Mouse (Mus musculus) embryonic fibroblast, embryonic 13.5 days (primary cell): Measurements from ENCODE around the gene Gm6993.

Experiments
- CTCF ChIP-seq: IDR thresholded peaks from 2 replicates; pipeline ENCODE4 v1.5.1; 2011; ENCODE audit warnings: mild to moderate bottlenecking, control low read depth, low read length, moderate library complexity, borderline replicate concordance; ENCODE audit not compliant: insufficient read depth
- POLR2A ChIP-seq: IDR thresholded peaks from 2 replicates; pipeline ENCODE4 v1.6.1; 2011; ENCODE audit warnings: low read depth, mild to moderate bottlenecking, control low read depth, low read length, moderate library complexity

GRCm38 (mm10) chr12:31263921-31264320 lies 23.4 kb downstream of the Gm6993 start:
- TF ChIP-seq CTCF = no peak
- no peak for TF ChIP-seq POLR2A
